Mouse (Mus musculus): Measurements from ENCODE around the gene T2. TPM values are rescaled to one million over a fixed set of nuclear protein-coding genes. Genes with fewer than 3 reads are reported as not detected.

Gene T2
- polyA plus RNA-seq, 1 experiment: 0.05 TPM

DNA sequence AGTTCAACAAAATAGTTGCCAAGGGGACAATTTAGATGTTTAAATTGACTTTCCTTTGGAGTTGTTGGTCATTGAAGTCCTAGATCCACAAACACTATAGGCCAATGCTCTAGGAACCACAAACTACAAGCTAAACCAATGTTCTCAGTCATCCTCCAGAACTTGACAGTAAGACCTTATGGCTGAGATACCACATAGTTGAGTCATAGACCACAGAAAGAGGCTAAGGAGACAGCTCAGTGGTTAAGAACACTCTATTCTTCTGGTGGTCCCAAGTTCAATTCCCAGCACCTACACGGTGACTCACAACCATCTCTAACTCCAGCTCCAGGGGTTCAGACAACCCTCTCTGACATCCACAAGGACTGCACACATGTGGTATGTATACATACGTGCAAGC is 29.6 kb downstream of the T2 start:
- Histone ChIP-seq H3K79me2 (ENCODE audit: control insufficient read depth, insufficient read depth) (no peaks in the 10 kb centered on the region), H3K27me3 (ENCODE audit: control insufficient read depth, insufficient read depth, insufficient read length) (peaks cover 12% of the 10 kb centered on the region), H3K36me3 (ENCODE audit: control insufficient read depth, insufficient read depth) (no peaks in the 10 kb centered on the region), H3K79me3 (ENCODE audit: low read depth) (no peaks in the 10 kb centered on the region), H3ac (ENCODE audit: control insufficient read depth, insufficient read length, low read depth) (no peak overlapping the region), H3K4me3 (ENCODE audit: insufficient read depth, poor library complexity, severe bottlenecking) (no peak overlapping the region)
- TF ChIP-seq MYOD1 (IDR thresholded peaks at IDR 0.05; ENCODE audit: control insufficient read depth, insufficient read length, low read depth) (no peak), MYOG (IDR thresholded peaks at IDR 0.05; ENCODE audit: control insufficient read depth, extremely low read depth, insufficient read length) (no peak), USF1 (IDR thresholded peaks at IDR 0.05; ENCODE audit: low read depth) (no peak), CTCF (IDR thresholded peaks at IDR 0.05; ENCODE audit: control insufficient read depth, insufficient read depth, insufficient read length) (no peak), FOSL1 (IDR thresholded peaks at IDR 0.05; ENCODE audit: insufficient read depth, low read length, poor library complexity, severe bottlenecking) (no peak), CEBPB (IDR thresholded peaks at IDR 0.05; ENCODE audit: low read depth) (no peak), MAX (IDR thresholded peaks at IDR 0.05) (no peak)

DNA sequence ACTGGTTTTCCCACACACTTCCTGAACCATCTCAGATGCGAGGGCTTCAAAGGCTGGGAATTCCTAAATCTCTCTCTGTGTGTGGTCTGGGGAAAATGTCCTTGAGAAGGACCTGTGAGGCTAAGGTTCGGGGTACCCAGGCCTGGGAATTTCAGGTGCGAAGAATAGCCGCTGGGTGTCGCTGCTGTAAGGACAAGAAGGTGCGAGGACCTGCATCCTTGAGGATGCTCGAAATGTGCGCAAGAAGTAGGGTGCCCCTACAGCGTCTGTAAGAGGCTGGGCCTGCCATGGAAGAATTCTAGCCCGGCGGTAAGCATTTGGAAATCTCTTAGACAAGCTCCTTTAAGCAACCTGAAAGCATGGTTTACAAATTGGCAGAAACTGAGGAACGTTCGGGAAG is 32.7 kb downstream of the T2 start:
- H3K27me3 ChIP-seq (ENCODE audit: control insufficient read depth, insufficient read depth, insufficient read length): peaks cover 16% of the 10 kb centered on the region
- no peak for TF ChIP-seq MYOD1 (IDR thresholded peaks at IDR 0.05; ENCODE audit: control insufficient read depth, insufficient read length, low read depth)
- no peak for TF ChIP-seq USF1 (IDR thresholded peaks at IDR 0.05; ENCODE audit: low read depth)
- no peak for TF ChIP-seq MYOG (IDR thresholded peaks at IDR 0.05; ENCODE audit: control insufficient read depth, extremely low read depth, insufficient read length)
- no peak for TF ChIP-seq MAX (IDR thresholded peaks at IDR 0.05)
- no peak for TF ChIP-seq CEBPB (IDR thresholded peaks at IDR 0.05; ENCODE audit: low read depth)
- no peak for TF ChIP-seq CTCF (IDR thresholded peaks at IDR 0.05; ENCODE audit: control insufficient read depth, insufficient read depth, insufficient read length)
- TF ChIP-seq FOSL1 (IDR thresholded peaks at IDR 0.05; ENCODE audit: insufficient read depth, low read length, poor library complexity, severe bottlenecking): no peak
- H3ac ChIP-seq (ENCODE audit: control insufficient read depth, insufficient read length, low read depth): no peak overlapping the region
- H3K4me3 ChIP-seq (ENCODE audit: insufficient read depth, poor library complexity, severe bottlenecking): no peak overlapping the region
- no peaks in the 10 kb centered on the region for H3K79me2 ChIP-seq (ENCODE audit: control insufficient read depth, insufficient read depth)
- no peaks in the 10 kb centered on the region for H3K36me3 ChIP-seq (ENCODE audit: control insufficient read depth, insufficient read depth)
- H3K79me3 ChIP-seq (ENCODE audit: low read depth): no peaks in the 10 kb centered on the region

DNA sequence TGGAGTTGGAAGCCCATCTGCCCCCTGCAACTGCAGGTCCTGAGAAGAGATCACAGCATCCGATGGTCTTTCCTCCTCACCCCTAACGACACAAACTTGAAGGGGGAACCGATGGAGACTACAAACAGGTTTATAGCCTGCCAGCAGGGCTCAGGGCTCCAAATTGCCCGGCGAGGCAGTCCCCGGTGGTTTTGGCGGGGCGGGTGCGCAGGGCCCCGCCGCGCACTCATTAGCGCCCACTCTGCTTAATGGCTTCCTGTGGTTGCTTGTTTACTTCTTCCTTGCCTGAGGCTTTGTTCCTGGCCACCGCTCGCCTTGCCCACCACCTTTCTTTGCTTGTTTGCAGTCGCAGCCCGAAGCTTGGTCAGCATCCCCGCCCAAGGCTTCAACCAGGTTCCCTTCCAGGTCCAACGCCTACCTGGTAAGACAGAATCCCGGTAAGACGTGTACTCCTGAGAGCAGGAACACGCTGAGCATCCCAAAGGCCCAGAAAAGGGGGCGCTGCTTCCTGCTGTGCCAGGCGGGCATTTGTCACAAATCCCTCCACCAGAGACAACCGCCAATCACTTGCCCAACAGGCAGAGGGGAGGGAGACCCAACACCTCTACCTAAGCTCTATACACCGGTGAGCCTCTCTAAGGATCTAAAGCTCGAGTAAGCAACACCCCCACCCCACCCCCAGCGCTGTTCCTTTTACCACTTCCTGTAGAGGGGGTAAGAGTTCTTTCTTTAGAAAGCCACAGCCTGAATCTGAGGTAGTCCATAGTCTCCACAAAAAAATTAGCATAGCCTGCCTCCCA is 33.4 kb downstream of the T2 start:
- no peaks in the 10 kb centered on the region for H3K36me3 ChIP-seq (ENCODE audit: control insufficient read depth, insufficient read depth)
- H3ac ChIP-seq (ENCODE audit: control insufficient read depth, insufficient read length, low read depth): no peak overlapping the region
- H3K27me3 ChIP-seq (ENCODE audit: control insufficient read depth, insufficient read depth, insufficient read length): peaks cover 16% of the 10 kb centered on the region
- H3K79me3 ChIP-seq (ENCODE audit: low read depth): no peaks in the 10 kb centered on the region
- H3K79me2 ChIP-seq (ENCODE audit: control insufficient read depth, insufficient read depth): no peaks in the 10 kb centered on the region
- no peak overlapping the region for H3K4me3 ChIP-seq (ENCODE audit: insufficient read depth, poor library complexity, severe bottlenecking)
- no peak for TF ChIP-seq MAX (IDR thresholded peaks at IDR 0.05)

DNA sequence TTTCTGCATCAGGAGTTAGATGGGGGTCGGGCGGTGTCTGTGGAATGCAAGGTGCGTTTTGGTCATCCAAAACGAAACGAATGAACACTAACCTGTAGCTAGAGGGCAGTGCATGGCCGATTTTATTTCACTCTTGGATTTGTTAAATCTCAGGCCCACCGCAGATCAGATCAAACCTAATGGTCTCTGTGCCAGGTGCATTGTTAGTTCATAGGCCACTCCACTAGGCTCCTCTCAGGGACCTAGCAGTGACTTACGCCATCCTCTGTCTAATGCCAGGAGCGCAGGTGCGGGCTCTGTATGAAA is 34.0 kb downstream of the T2 start:
- no peak overlapping the region for H3ac ChIP-seq (ENCODE audit: control insufficient read depth, insufficient read length, low read depth)
- no peaks in the 10 kb centered on the region for H3K36me3 ChIP-seq (ENCODE audit: control insufficient read depth, insufficient read depth)
- H3K4me3 ChIP-seq (ENCODE audit: insufficient read depth, poor library complexity, severe bottlenecking): no peak overlapping the region
- H3K27me3 ChIP-seq (ENCODE audit: control insufficient read depth, insufficient read depth, insufficient read length): peaks cover 16% of the 10 kb centered on the region
- H3K79me3 ChIP-seq (ENCODE audit: low read depth): no peaks in the 10 kb centered on the region
- H3K79me2 ChIP-seq (ENCODE audit: control insufficient read depth, insufficient read depth): no peaks in the 10 kb centered on the region
- no peak for TF ChIP-seq USF1 (IDR thresholded peaks at IDR 0.05; ENCODE audit: low read depth)
- TF ChIP-seq CTCF (IDR thresholded peaks at IDR 0.05; ENCODE audit: control insufficient read depth, insufficient read depth, insufficient read length): no peak
- no peak for TF ChIP-seq MYOG (IDR thresholded peaks at IDR 0.05; ENCODE audit: control insufficient read depth, extremely low read depth, insufficient read length)
- TF ChIP-seq CEBPB (IDR thresholded peaks at IDR 0.05; ENCODE audit: low read depth): no peak
- no peak for TF ChIP-seq MAX (IDR thresholded peaks at IDR 0.05)
- no peak for TF ChIP-seq FOSL1 (IDR thresholded peaks at IDR 0.05; ENCODE audit: insufficient read depth, low read length, poor library complexity, severe bottlenecking)
- TF ChIP-seq MYOD1 (IDR thresholded peaks at IDR 0.05; ENCODE audit: control insufficient read depth, insufficient read length, low read depth): no peak

DNA sequence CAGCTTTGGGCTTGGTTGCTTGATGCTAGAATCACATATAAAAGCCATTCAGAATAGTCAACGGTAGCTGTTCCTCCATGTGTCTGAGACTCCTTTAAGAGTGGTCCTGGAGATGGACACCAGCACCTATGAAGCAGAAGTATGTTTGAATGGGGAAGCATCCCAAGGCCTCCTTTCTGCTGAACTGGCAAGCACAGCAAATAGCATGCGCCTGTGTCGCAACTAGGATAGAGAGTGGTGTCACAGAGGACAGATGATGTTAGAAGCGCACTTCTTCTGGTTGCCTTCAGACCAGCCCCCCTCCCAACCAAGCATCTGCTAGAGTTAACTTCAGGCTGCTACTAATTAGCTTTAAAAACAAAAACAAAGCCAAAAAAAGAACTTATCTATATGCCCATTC is 34.7 kb downstream of the T2 start:
- H3K79me3 ChIP-seq (ENCODE audit: low read depth): no peaks in the 10 kb centered on the region
- H3K36me3 ChIP-seq (ENCODE audit: control insufficient read depth, insufficient read depth): no peaks in the 10 kb centered on the region
- TF ChIP-seq USF1 (IDR thresholded peaks at IDR 0.05; ENCODE audit: low read depth) (no peak), CEBPB (IDR thresholded peaks at IDR 0.05; ENCODE audit: low read depth) (no peak), CTCF (IDR thresholded peaks at IDR 0.05; ENCODE audit: control insufficient read depth, insufficient read depth, insufficient read length) (no peak), MYOG (IDR thresholded peaks at IDR 0.05; ENCODE audit: control insufficient read depth, extremely low read depth, insufficient read length) (no peak), FOSL1 (IDR thresholded peaks at IDR 0.05; ENCODE audit: insufficient read depth, low read length, poor library complexity, severe bottlenecking) (no peak), MYOD1 (IDR thresholded peaks at IDR 0.05; ENCODE audit: control insufficient read depth, insufficient read length, low read depth) (no peak), MAX (IDR thresholded peaks at IDR 0.05) (no peak)
- H3K79me2 ChIP-seq (ENCODE audit: control insufficient read depth, insufficient read depth): no peaks in the 10 kb centered on the region
- H3K27me3 ChIP-seq (ENCODE audit: control insufficient read depth, insufficient read depth, insufficient read length): peaks cover 16% of the 10 kb centered on the region
- H3K4me3 ChIP-seq (ENCODE audit: insufficient read depth, poor library complexity, severe bottlenecking): no peak overlapping the region
- no peak overlapping the region for H3ac ChIP-seq (ENCODE audit: control insufficient read depth, insufficient read length, low read depth)

DNA sequence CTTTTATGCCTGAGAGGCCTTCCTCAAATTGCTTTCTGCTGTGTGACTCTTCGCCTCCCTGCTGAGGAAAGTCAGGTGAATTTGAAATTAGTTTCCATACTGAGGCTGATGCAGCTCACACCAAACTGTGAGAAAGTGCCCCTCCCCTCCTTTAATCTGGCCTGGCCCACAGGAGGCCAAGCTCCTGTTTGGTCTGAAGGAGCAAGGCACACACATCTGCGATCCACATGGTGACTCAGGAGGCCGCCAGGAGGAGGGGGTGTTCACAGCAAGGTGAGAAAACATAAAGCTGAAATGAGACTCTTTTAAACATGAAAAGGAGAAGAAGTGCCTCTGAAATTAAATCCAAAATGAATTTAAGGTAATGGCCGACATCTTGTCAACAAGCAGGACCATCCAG is 40.6 kb downstream of the T2 start:
- TF ChIP-seq CTCF (IDR thresholded peaks at IDR 0.05; ENCODE audit: control insufficient read depth, insufficient read depth, insufficient read length) (no peak), FOSL1 (IDR thresholded peaks at IDR 0.05; ENCODE audit: insufficient read depth, low read length, poor library complexity, severe bottlenecking) (no peak)
- no peaks in the 10 kb centered on the region for H3K36me3 ChIP-seq (ENCODE audit: control insufficient read depth, insufficient read depth)

More for the DNA sequence above, 40.6 kb downstream of the T2 start:
- H3K79me2 ChIP-seq (ENCODE audit: control insufficient read depth, insufficient read depth): no peaks in the 10 kb centered on the region
- H3K79me3 ChIP-seq (ENCODE audit: low read depth): no peaks in the 10 kb centered on the region
- no peak overlapping the region for H3K4me3 ChIP-seq (ENCODE audit: insufficient read depth, poor library complexity, severe bottlenecking)
- H3K27me3 ChIP-seq (ENCODE audit: control insufficient read depth, insufficient read depth, insufficient read length): peaks cover 7% of the 10 kb centered on the region
- H3ac ChIP-seq (ENCODE audit: control insufficient read depth, insufficient read length, low read depth): no peak overlapping the region

Measured in C2C12 (cell line).